Mouse (Mus musculus) liver, embryonic 14.5 days (tissue): ENCODE measurements around the gene Gja4.

ENCODE experiments used
- CTCF ChIP-seq: IDR thresholded peaks from 2 replicates; pipeline ENCODE4 v1.5.1; 2016; ENCODE audit warnings: antibody characterized with exemption, low read depth, control low read depth
- EP300 ChIP-seq: IDR thresholded peaks from 2 replicates; pipeline ENCODE4 v1.6.1; 2016; ENCODE audit warnings: antibody characterized with exemption, low read depth

- TF ChIP-seq CTCF (no peak), EP300 (no peak)
Observed at GRCm38 (mm10) chr4:127345000-127345399, 31.2 kb upstream of the Gja4 start.
